Mouse (Mus musculus) Patski (cell line): Measurements from ENCODE around the gene Oip5. TPM values are rescaled to one million over a fixed set of nuclear protein-coding genes. Genes with fewer than 3 reads are reported as not detected.
A peak's percentile ranks its signal among the peaks of the same experiment; 100 is the strongest.
"Not testable (repeated sequence)": the region's sequence is repeated elsewhere in the genome, so short reads cannot be mapped to it uniquely, and the experiment has no call there.

Experiments
- ATAC-seq: fragments of 100-300 bp; one replicate; pipeline ENCODE4 v1.8.0; 2021
- CTCF ChIA-PET: fragments of 350-600 bp; sonication (Branson Sonifier 250); formaldehyde crosslinking; loops from one replicate; lab custom pipeline; 2022; ENCODE audit warnings: inconsistent platforms; lab: Charles Lee
- POLR2A ChIA-PET: fragments of 350-600 bp; sonication (Branson Sonifier 250); formaldehyde crosslinking; loops from one replicate; lab custom pipeline; 2022; ENCODE audit warnings: antibody characterized with exemption, inconsistent platforms; lab: Charles Lee
- DNase-seq: peaks from one replicate; pipeline ENCODE4 v3.0.0-alpha.2; 2011; ENCODE audit warnings: low read depth, low spot score
- H3K27me3 ChIP-seq: fragments of 371-371 bp; one replicate; pipeline ENCODE4 v1.5.1; 2021
- CTCF ChIP-seq: fragments of 100-300 bp; IDR thresholded peaks from one replicate; pipeline ENCODE4 v1.5.1; 2021
- in situ Hi-C: fragments of 300-500 bp; cut with MboI; formaldehyde crosslinking; loops from 3 replicates; pipeline ENCODE4 v1.11.1; 2018; ENCODE audit warnings: low pct_unique_long_range_greater_than_20kb, mixed read lengths
- polyA plus RNA-seq: library from polyadenylated mRNA; unstranded; gene quantifications from one replicate; pipeline ENCODE4 v1.2.3, GENCODE M21; 2021

Oip5 gene
- polyA plus RNA-seq: 16.3 TPM

GRCm38 (mm10) chr2:119618199-119618982 lies at the start of gene Oip5, which contains the start of gene Nusap1:
Oip5 (minus strand) TSS chr2:119618469.
Nusap1 (plus strand) TSS chr2:119618298.
- CTCF ChIA-PET: no interaction called here
- TF ChIP-seq CTCF: no peak
- no peaks in the 10 kb centered on the region for H3K27me3 ChIP-seq
- POLR2A ChIA-PET: interaction anchor here (0.7 kb wide), 1 partner anchor 22 kb away, joined by 3 read pairs; no protein-coding TSS in a partner anchor
- in situ Hi-C loops: no loop called here
- ATAC-seq (peak; percentile 99), DNase-seq (peak; percentile 86)

GRCm38 (mm10) chr2:119665744-119666143 lies 47.5 kb upstream of the Oip5 start:
- DNase-seq, in situ Hi-C loops, POLR2A ChIA-PET, CTCF ChIA-PET, H3K27me3 ChIP-seq, ATAC-seq: not testable (repeated sequence)

- H3K27me3 ChIP-seq: no peaks in the 10 kb centered on the region
- DNase-seq (peak; percentile 37), ATAC-seq (no peak)
- POLR2A ChIA-PET: interaction anchor here (1.8 kb wide), 1 partner anchor 12 kb away, joined by 14 read pairs; the partner anchor contains the start of gene Rtf1
- in situ Hi-C loops: no loop called here
- CTCF ChIA-PET: interaction anchor here (1.1 kb wide), 1 partner anchor 172 kb away, joined by 3 read pairs; no protein-coding TSS in a partner anchor
- TF ChIP-seq CTCF: no peak
These were observed 44.2 kb upstream of the Oip5 start, which contains the start of gene Ndufaf1 for GRCm38 (mm10) chr2:119662220-119663182. Ndufaf1 (minus strand) TSS chr2:119662827.

- no peak for TF ChIP-seq CTCF
- no peaks in the 10 kb centered on the region for H3K27me3 ChIP-seq
- POLR2A ChIA-PET: no interaction called here
- CTCF ChIA-PET: no interaction called here
- no peak for DNase-seq
- no peak for ATAC-seq
- in situ Hi-C loops: no loop called here
These were observed 26.0 kb upstream of the Oip5 start for GRCm38 (mm10) chr2:119644254-119644653.

GRCm38 (mm10) chr2:119641214-119641912 lies 23.1 kb upstream of the Oip5 start:
- DNase-seq: no peak
- no peak for ATAC-seq
- CTCF ChIA-PET: no interaction called here
- TF ChIP-seq CTCF: no peak
- POLR2A ChIA-PET: no interaction called here
- no peaks in the 10 kb centered on the region for H3K27me3 ChIP-seq
- in situ Hi-C loops: no loop called here

GRCm38 (mm10) chr2:119636781-119637180 lies 18.5 kb upstream of the Oip5 start:
- in situ Hi-C loops: no loop called here
- peak; percentile 11 for TF ChIP-seq CTCF
- ChIA-PET POLR2A (no interaction called here), CTCF (no interaction called here)
- H3K27me3 ChIP-seq: no peaks in the 10 kb centered on the region
- no peak for ATAC-seq
- DNase-seq: no peak

GRCm38 (mm10) chr2:119621302-119621701 lies 3.0 kb upstream of the Oip5 start:
- no peak for DNase-seq
- ATAC-seq: no peak
- in situ Hi-C loops: no loop called here
- POLR2A ChIA-PET: no interaction called here
- no peak for TF ChIP-seq CTCF
- no peaks in the 10 kb centered on the region for H3K27me3 ChIP-seq
- CTCF ChIA-PET: no interaction called here

DNA sequence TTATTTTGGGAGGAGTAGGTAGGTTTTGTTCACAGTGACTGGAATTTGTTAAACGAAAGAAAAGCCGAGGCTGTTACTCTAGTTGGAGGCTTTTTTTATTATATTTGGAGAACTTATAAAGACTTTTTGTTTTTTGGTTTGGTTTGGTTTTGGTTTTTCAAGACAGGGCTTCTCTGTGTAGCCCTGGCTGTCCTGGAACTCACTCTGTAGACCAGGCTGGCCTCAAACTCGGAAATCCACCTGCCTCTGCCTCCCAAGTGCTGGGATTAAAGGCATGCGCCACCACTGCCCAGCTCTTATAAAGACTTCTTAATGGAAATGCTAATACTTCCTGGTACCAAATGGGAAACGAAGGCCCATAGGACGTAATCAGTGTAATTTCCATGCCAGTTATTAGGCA lies 733 bp upstream of the Oip5 start:
- DNase-seq, ATAC-seq, CTCF ChIA-PET, H3K27me3 ChIP-seq, in situ Hi-C loops: not testable (repeated sequence)
- POLR2A ChIA-PET: interaction anchor here (0.7 kb wide), 1 partner anchor 23 kb away, joined by 3 read pairs; no protein-coding TSS in a partner anchor

DNA sequence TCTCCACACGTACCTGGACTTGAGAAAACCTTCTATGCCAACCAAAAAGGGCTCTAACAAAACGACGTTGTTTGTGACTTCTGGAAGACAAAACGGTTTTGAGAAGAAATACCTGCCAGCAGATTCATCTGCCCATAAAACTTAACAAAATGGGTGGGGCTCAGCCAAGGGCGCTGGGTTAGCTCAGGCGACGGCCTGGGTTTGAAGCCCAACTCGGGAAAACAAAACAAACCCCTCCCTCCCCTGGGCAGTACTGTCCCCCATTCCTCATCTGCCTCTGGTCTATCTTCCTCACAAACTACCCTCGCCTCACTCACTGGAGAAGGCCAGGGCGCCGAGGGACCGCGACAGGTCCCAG lies 449 bp downstream of the Oip5 start:
- peak; percentile 46 for ATAC-seq
- no peak for TF ChIP-seq CTCF
- no peak for DNase-seq
- POLR2A ChIA-PET: no interaction called here
- in situ Hi-C loops: no loop called here
- CTCF ChIA-PET: no interaction called here
- no peaks in the 10 kb centered on the region for H3K27me3 ChIP-seq

DNA sequence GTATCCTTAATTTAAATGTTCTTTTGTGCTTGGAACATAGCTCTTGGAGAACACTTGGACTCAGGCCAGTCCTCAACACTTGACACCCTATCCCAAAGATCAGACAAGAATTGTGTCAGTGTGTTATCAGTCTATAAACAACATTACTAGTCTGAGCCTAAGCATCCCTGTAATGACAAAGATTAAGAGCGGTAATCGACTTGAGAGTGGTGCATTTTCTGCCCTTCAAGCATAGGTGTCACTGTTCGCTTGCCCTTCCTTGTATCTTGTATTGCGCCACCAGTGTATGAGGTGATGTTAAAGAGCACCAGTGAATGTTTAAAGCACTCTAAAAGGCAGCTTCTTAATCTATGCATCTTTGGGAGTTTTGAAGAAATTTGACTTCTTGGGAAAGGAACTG lies 11.2 kb downstream of the Oip5 start:
- ATAC-seq: no peak
- H3K27me3 ChIP-seq: no peaks in the 10 kb centered on the region
- TF ChIP-seq CTCF: peak; percentile 10
- no peak for DNase-seq
- ChIA-PET CTCF (no interaction called here), POLR2A (no interaction called here)
- in situ Hi-C loops: no loop called here
